Mouse (Mus musculus) forebrain, embryonic 12.5 days (tissue): ENCODE data around the gene Aknad1. TPM values are rescaled to one million over a fixed set of nuclear protein-coding genes. Genes with fewer than 3 reads are reported as not detected.

ENCODE experiments used
- polyA plus RNA-seq: library from polyadenylated mRNA; unstranded; fragments of >200 nt; fragmentation: Nextera tagmentation; extraction: Ambion mirVana; gene quantifications from 2 replicates; pipeline ENCODE4 v1.2.1, GENCODE M21; 2016

Gene Aknad1
- polyA plus RNA-seq, 1 experiment from 2014 or later: not detected

Other genes with a start within 250 kb of the Aknad1 start
- 0.76 and 1.2 TPM in 2 replicates for gene 1700013F07Rik, start 205.5 kb upstream of the Aknad1 start, polyA plus RNA-seq
- gene 5330417C22Rik, start 203.1 kb upstream of the Aknad1 start, polyA plus RNA-seq: 3.7 and 5.9 TPM in 2 replicates
- 59.4 and 65.8 TPM in 2 replicates for gene Tmem167b, start 177.2 kb upstream of the Aknad1 start, polyA plus RNA-seq
- gene Taf13, start 168.0 kb upstream of the Aknad1 start, polyA plus RNA-seq: 55.7 and 58.5 TPM in 2 replicates
- 51.1 and 55.9 TPM in 2 replicates for gene Wdr47, start 148.4 kb upstream of the Aknad1 start, polyA plus RNA-seq
- 65.5 and 71.0 TPM in 2 replicates for gene Clcc1, start 85.7 kb upstream of the Aknad1 start, polyA plus RNA-seq
- 103 and 110 TPM in 2 replicates for gene Gpsm2, start 17.3 kb upstream of the Aknad1 start, polyA plus RNA-seq
- 21.3 and 23.1 TPM in 2 replicates for gene Stxbp3, start 100.9 kb downstream of the Aknad1 start, polyA plus RNA-seq
- gene Fndc7, start 150.3 kb downstream of the Aknad1 start, polyA plus RNA-seq: 0.22 TPM in 1 of 2 replicates, not detected in the other
- gene Prpf38b, start 172.1 kb downstream of the Aknad1 start, polyA plus RNA-seq: 85.1 and 87.0 TPM in 2 replicates
- gene Henmt1, start 200.2 kb downstream of the Aknad1 start, polyA plus RNA-seq: 0.56 and 1.3 TPM in 2 replicates
- not detected in 2 replicates for gene Gm9857, start 200.8 kb downstream of the Aknad1 start, polyA plus RNA-seq